Mouse (Mus musculus) layer of hippocampus, adult 11-12 months (tissue): ENCODE data around the gene Prex1.

Source experiments
- DNase-seq: peaks from one replicate; pipeline ENCODE4 v3.0.0; 2022; ENCODE audit warnings: low spot score

Gene Prex1

DNA sequence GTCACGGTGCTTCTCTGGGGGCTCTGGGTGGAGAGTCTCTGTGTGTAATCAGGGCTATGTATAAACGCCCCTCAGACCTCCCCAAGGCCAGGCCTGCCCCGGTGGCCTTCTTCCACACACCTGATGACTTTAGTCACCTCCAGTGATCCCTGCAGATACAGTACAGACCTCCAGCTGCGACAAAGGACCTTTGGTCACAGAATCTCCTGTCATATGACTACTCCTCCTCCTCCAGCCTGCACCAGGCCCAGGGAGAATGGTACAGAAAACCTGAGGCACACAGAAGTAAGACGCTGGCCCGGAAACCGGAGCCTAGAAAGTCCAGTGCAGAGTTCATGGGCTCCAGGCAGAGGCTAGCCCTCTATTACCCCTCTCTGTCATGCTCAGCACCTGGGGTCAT lies 152.8 kb downstream of the Prex1 start:
- DNase-seq: no peak

- no peak for DNase-seq
Measured at GRCm38 (mm10) chr2:166559531-166559930, 154.1 kb downstream of the Prex1 start.

- no peak for DNase-seq
Measured at GRCm38 (mm10) chr2:166555508-166555907, 158.1 kb downstream of the Prex1 start.

GRCm38 (mm10) chr2:166554169-166554505 lies 159.5 kb downstream of the Prex1 start:
- DNase-seq: no peak

DNA sequence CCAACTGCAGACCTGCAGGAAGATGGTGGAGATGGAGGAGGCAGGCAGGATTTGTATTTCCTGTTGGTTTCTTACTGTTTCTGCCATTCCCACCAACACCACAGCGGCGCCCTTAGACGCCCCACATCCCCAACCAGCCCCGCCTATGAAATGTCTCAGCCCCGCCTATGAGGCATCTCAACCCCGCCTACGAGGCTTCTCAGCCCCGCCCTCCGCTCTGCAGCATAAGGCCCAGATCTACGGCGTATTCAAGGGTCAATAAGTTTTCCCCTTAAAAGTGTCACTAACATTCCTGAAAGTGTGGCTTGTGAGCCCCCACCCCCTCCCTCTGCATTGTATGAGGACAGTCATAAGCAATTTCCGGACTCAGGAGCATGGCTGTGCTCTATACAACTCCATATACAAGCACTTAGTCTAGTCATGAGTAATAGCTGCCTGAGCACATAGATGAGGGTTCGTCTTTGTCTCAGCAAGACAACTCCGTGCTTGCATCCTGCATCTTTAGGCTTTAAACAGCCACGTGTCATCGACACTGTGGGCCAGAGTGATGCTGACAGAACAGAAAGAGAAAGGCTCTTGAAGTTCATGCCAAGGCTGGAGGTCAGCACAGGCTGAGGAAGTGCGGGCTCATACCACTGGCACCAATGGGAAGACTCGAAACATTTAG lies 160.0 kb downstream of the Prex1 start:
- DNase-seq: no peak

GRCm38 (mm10) chr2:166552657-166553056 lies 161.0 kb downstream of the Prex1 start:
- no peak for DNase-seq

GRCm38 (mm10) chr2:166551831-166552498 lies 161.7 kb downstream of the Prex1 start:
- DNase-seq: no peak

DNA sequence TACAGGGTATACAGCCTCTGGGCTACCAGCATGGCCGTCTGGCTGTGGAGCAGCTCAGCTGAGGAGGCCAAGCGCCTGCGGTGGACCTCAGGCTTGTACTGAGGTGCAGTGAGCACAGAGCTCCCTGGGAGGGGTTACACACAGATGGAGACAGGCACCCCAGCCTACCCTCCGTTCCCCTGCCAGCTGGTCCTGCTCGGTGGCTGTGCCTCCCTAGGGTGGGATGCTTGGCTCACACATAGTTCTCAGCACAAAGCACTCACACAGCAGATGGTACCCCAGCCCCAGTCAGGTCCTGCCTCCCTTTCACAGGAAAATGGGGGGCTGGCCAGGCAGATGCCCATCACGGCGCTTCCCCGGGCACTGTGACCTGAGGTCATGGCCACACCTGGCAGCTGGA lies 163.8 kb downstream of the Prex1 start:
- DNase-seq: no peak

GRCm38 (mm10) chr2:166549069-166549468 lies 164.6 kb downstream of the Prex1 start:
- no peak for DNase-seq

- DNase-seq: no peak
Measured at GRCm38 (mm10) chr2:166545580-166545979, 168.1 kb downstream of the Prex1 start.

GRCm38 (mm10) chr2:166544575-166545251 lies 168.9 kb downstream of the Prex1 start:
- peak; percentile 51 for DNase-seq

GRCm38 (mm10) chr2:166541112-166541928 lies 172.3 kb downstream of the Prex1 start:
- no peak for DNase-seq

GRCm38 (mm10) chr2:166540216-166540615 lies 173.4 kb downstream of the Prex1 start:
- DNase-seq: no peak

GRCm38 (mm10) chr2:166536896-166537295 lies 176.7 kb downstream of the Prex1 start:
- DNase-seq: no peak

DNA sequence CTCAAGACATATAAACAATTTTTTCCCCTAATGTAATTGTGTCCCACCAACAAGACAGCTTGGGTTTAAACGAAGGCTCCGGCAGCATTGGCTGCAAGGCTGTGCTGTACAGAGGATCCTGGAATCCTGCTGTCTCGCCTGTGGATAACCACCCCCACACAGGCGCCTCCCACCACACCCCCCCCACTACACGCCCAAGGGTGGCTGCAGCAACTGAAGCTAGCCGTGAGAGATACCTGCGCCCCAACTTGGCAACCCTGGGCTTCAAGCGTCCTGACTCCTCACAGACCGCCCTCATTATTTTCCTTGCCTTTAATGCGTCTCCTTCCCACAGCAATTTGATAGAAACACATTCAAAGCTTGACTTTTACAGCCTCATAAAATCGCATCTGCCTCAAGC lies 178.1 kb downstream of the Prex1 start:
- DNase-seq: no peak

DNA sequence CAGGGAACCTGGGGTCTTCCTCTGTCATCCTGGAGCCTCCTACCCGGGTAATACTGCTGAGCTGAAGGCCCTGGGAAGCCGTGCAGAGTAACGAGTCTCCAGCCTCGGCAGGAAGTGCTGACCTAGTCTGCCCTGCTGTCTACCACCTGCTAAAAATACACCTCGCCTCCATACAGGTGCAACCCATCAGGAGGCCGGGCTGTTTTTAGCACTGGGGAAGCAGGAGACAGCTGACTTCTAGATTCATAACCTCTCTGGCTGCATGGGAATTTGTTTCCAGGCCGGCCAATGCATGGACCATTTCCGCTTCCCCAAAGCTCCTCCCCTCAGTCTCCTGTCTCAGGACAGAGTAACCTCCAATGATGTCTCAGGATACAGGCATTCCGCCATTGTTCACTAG lies 187.4 kb downstream of the Prex1 start:
- DNase-seq: no peak

- no peak for DNase-seq
Measured at GRCm38 (mm10) chr2:166523156-166523890, 190.3 kb downstream of the Prex1 start.

DNA sequence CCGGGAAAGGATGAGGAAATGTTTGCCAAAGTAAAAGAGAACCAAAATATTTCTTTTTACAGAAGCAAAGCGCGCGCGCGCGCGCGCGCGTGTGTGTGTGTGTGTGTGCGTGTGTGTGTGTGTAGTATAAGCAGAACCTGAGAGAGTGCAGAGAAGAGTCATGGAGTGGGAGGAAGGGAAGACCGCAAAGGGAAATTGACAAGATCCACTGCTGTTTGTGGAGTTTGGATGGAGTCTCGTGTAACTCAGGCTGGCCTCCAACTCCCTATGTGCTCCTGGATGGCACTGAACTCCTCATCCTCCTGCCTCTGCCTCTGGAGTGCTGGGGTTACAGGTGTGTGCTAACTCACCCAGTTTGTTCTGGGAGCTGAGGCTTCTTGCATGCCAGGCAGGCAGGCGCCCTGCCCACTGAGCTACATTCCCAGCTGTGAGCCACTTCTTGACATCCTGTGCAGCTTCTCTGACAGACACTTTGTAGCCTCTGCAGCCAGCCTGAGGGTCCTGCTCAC lies 191.0 kb downstream of the Prex1 start:
- no peak for DNase-seq

GRCm38 (mm10) chr2:166521878-166522611 lies 191.6 kb downstream of the Prex1 start:
- no peak for DNase-seq

GRCm38 (mm10) chr2:166521461-166521860 lies 192.2 kb downstream of the Prex1 start:
- DNase-seq: no peak

GRCm38 (mm10) chr2:166520536-166520935 lies 193.1 kb downstream of the Prex1 start:
- DNase-seq: no peak
